Mouse (Mus musculus): ENCODE measurements at regions not wholly inside any gene's neighbourhood (a gene's known extent, or its start where the extent isn't known, plus 50 kb on each side); places are given as distances from the start of the nearest gene placed in this dataset.
A peak's percentile ranks its signal among the peaks of the same experiment; 100 is the strongest.

GRCm38 (mm10) chr14:76617889-76618288 lies 61.2 kb upstream of the Serp2 start:
- TF ChIP-seq CTCF (IDR thresholded peaks at IDR 0.05) (no peak), EP300 (IDR thresholded peaks at IDR 0.05) (0 out of 2 replicates have a peak, but pooled peaks have one; percentile 16)
